Mouse (Mus musculus) urinary bladder, postnatal 4 days (tissue): ENCODE measurements around the gene Nedd4.

Source experiments
- DNase-seq, 2 experiments: peaks; one replicate each; pipeline ENCODE4 v3.0.0; 2021 to 2022; ENCODE audit warnings: low spot score in 2 of 2

Nedd4 gene

GRCm38 (mm10) chr9:72791213-72791582, 129.1 kb downstream of the Nedd4 start:
- no peak for DNase-seq

- DNase-seq: no peak
Observed at GRCm38 (mm10) chr9:72791681-72792080, 129.5 kb downstream of the Nedd4 start.

GRCm38 (mm10) chr9:72795243-72795642, 133.1 kb downstream of the Nedd4 start:
- no peak for DNase-seq

GRCm38 (mm10) chr9:72797136-72797621, 135.0 kb downstream of the Nedd4 start:
- DNase-seq: no peak
